Mouse (Mus musculus) heart, embryonic 11.5 days (tissue): Measurements from ENCODE around the gene D130052B06Rik. TPM values are rescaled to one million over a fixed set of nuclear protein-coding genes. Genes with fewer than 3 reads are reported as not detected.

Experiments used
- ATAC-seq: fragments of 200-750 bp; cut with Nextera tagmentation; replicated peaks from 2 replicates; pipeline ENCODE4 v1.8.0; 2017; ENCODE audit warnings: moderate library complexity; ENCODE audit not compliant: insufficient number of reproducible peaks, low FRiP score, low TSS enrichment
- H3K27ac ChIP-seq: fragments of 300-500 bp; sonication (generic); 2 replicates; pipeline ENCODE4 v1.5.1; 2014; ENCODE audit warnings: mild to moderate bottlenecking, low read depth, low read length
- H3K27me3 ChIP-seq: fragments of 300-500 bp; sonication (generic); 2 replicates; pipeline ENCODE4 v1.6.1; 2014; ENCODE audit warnings: mild to moderate bottlenecking, low read length, mixed read lengths; ENCODE audit not compliant: control insufficient read depth, insufficient read depth
- H3K36me3 ChIP-seq: fragments of 300-500 bp; sonication (generic); 2 replicates; pipeline ENCODE4 v1.6.1; 2014; ENCODE audit warnings: mild to moderate bottlenecking, low read length, moderate library complexity, mixed read lengths; ENCODE audit not compliant: control insufficient read depth, insufficient read depth
- H3K4me1 ChIP-seq: fragments of 300-500 bp; sonication (generic); 2 replicates; pipeline ENCODE4 v1.6.1; 2014; ENCODE audit warnings: low read length; ENCODE audit not compliant: control insufficient read depth, insufficient read depth
- H3K4me2 ChIP-seq: fragments of 300-500 bp; sonication (generic); 2 replicates; pipeline ENCODE4 v1.6.1; 2014; ENCODE audit warnings: mild to moderate bottlenecking, moderate library complexity
- H3K4me3 ChIP-seq: fragments of 300-500 bp; sonication (generic); 2 replicates; pipeline ENCODE4 v1.5.1; 2014; ENCODE audit warnings: low read depth, low read length
- H3K9ac ChIP-seq: fragments of 300-500 bp; sonication (generic); 2 replicates; pipeline ENCODE4 v1.6.1; 2014; ENCODE audit warnings: mild to moderate bottlenecking, low read depth, low read length, moderate library complexity
- H3K9me3 ChIP-seq: fragments of 300-500 bp; sonication (generic); replicated peaks from 2 replicates; pipeline ENCODE4 v1.6.1; 2016; ENCODE audit warnings: low read length; ENCODE audit not compliant: control insufficient read depth
- WGBS: fragments of 180-500 bp; shearing (Covaris S2); extraction: QIAGEN DNeasy Blood & Tissue Kit; methylation state at CpG from one replicate; pipeline ENCODE4 v1.1.7; 2014; ENCODE audit not compliant: insufficient replicate concordance; 5-methylcytosine and 5-hydroxymethylcytosine counted together
- polyA plus RNA-seq: library from polyadenylated mRNA; unstranded; fragments of >200 nt; fragmentation: Nextera tagmentation; extraction: Ambion mirVana; gene quantifications from 2 replicates; pipeline ENCODE4 v1.2.1, GENCODE M21; 2014

Gene D130052B06Rik
- polyA plus RNA-seq, 1 experiment from 2014 or later: not detected

DNA sequence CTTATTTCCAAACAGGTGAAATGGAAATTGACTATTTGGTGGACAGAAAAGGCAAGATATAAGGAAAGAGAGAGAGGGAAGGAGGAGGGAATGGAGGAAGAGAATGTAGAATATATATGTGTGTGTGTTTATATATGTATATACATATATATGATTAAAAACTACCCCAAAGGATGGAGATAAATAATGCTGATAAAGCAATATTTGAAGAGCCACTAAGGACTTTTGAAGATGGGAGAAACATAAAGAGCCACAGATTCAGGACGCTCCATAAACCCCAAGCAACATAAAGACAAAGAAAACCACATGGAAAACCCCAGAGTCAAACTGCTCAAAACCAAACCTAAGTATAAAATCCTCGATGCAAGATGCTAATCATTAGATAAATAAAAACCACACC lies 55.4 kb downstream of the D130052B06Rik start:
- WGBS: 83% methylated on average over 2 of the region's 2 CpGs
- H3K4me1 ChIP-seq: no peaks in the 10 kb centered on the region
- no peaks in the 10 kb centered on the region for H3K36me3 ChIP-seq

GRCm38 (mm10) chr11:33655221-33655620 lies 56.1 kb downstream of the D130052B06Rik start:
- no peaks in the 10 kb centered on the region for H3K36me3 ChIP-seq
- 62% methylated on average over 3 of the region's 3 CpGs for WGBS
- H3K4me3 ChIP-seq: no peak overlapping the region
- no peak for ATAC-seq
- H3K27ac ChIP-seq: no peak overlapping the region
- H3K9ac ChIP-seq: no peak overlapping the region
- no peaks in the 10 kb centered on the region for H3K27me3 ChIP-seq
- no peaks in the 10 kb centered on the region for H3K9me3 ChIP-seq
- H3K4me2 ChIP-seq: no peak overlapping the region
- H3K4me1 ChIP-seq: no peaks in the 10 kb centered on the region

More for the DNA sequence above, 55.4 kb downstream of the D130052B06Rik start:
- Histone ChIP-seq H3K9me3 (no peaks in the 10 kb centered on the region), H3K4me3 (no peak overlapping the region), H3K4me2 (no peak overlapping the region), H3K27me3 (no peaks in the 10 kb centered on the region), H3K9ac (no peak overlapping the region), H3K27ac (no peak overlapping the region)
- ATAC-seq: no peak

DNA sequence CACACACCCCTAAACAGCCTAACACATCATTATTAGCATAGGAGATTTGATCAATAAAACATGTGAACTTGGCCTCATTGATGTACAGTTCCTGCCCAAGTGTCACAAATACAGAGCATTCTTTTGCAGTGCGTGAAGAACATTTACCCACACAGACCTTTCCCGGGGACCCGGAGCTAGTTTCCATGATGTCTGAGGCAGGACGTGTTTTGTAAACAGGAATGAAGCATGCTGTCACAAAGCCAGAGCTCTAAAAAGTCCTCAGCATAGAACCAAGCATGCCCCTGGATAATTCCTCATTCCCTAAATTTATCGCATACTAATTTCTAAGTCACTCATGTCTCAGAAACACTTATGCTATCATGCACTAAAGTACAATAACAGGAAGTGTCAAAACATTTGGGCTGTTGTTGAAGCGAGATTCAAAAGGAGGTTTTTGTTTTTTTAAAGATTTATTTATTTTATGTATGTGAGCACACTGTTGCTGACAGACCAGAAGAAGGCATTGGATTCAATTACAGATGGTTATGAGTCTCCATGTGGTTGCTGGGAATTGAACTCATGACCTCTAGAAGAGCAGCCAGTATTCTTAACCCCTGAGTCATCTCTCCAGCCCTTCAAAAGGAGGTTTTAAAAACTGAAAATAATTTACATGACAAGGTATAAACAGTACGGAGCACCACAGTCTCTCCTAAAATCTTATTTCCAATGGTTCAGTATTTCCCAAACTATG lies 56.9 kb downstream of the D130052B06Rik start:
- Histone ChIP-seq H3K9me3 (no peaks in the 10 kb centered on the region), H3K9ac (no peak overlapping the region), H3K27me3 (no peaks in the 10 kb centered on the region), H3K36me3 (no peaks in the 10 kb centered on the region), H3K4me3 (no peak overlapping the region), H3K27ac (no peak overlapping the region), H3K4me1 (no peaks in the 10 kb centered on the region), H3K4me2 (no peak overlapping the region)
- no peak for ATAC-seq
- 71% methylated on average over 7 of the region's 7 CpGs for WGBS

DNA sequence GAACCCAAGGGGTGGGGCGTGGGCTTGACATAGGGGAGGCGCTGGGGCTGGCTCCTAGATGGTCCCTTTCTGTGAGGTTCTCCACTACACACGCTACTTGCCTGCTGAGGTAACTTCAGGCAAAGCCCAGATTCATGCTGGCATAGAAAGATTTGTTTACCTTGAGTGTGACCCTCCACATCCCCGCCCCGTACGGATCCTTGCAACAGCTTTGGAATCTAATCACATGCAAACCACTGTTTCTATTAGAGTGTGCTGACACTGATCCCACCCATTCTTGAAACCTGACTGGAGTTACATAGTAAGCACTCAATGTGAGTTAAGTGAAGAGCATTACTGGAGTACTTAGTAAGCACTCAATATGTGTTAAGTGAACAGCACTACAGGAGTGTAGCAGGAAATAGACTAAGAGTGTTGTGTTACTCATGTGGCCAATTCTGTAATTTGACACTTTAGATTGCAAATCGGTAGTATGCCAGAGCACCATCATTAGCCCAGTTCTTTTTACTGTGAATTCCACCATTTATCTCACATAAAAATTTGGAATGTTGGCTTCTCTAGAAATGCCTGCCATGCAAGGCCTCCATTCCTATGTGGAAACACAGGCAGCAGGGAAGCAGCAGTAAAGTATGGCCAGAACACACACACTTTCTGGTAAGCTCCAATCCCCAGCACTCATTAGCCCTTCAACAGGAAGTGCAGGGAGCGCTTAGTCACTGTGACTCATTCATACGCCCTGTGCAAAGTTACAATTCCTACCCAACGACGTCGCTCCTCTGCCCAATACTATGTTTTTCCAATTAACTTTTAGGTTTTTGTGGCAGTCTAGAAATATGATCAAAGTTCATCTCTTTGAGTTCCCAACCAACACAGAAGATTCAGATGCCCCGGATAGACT lies 61.2 kb downstream of the D130052B06Rik start:
- H3K4me3 ChIP-seq: no peak overlapping the region
- H3K9me3 ChIP-seq: no peaks in the 10 kb centered on the region
- H3K36me3 ChIP-seq: no peaks in the 10 kb centered on the region
- H3K4me2 ChIP-seq: no peak overlapping the region
- no peak overlapping the region for H3K9ac ChIP-seq
- no peak overlapping the region for H3K27ac ChIP-seq
- H3K27me3 ChIP-seq: no peaks in the 10 kb centered on the region
- 64% methylated on average over 13 of the region's 13 CpGs for WGBS
- ATAC-seq: no peak
- H3K4me1 ChIP-seq: no peaks in the 10 kb centered on the region

GRCm38 (mm10) chr11:33663599-33663998 lies 64.5 kb downstream of the D130052B06Rik start:
- no peaks in the 10 kb centered on the region for H3K36me3 ChIP-seq
- H3K4me3 ChIP-seq: no peak overlapping the region
- no peak overlapping the region for H3K4me2 ChIP-seq
- no peaks in the 10 kb centered on the region for H3K27me3 ChIP-seq
- H3K27ac ChIP-seq: no peak overlapping the region
- 80% methylated on average over 2 of the region's 2 CpGs for WGBS
- no peak overlapping the region for H3K9ac ChIP-seq
- ATAC-seq: no peak
- no peaks in the 10 kb centered on the region for H3K9me3 ChIP-seq
- no peaks in the 10 kb centered on the region for H3K4me1 ChIP-seq

DNA sequence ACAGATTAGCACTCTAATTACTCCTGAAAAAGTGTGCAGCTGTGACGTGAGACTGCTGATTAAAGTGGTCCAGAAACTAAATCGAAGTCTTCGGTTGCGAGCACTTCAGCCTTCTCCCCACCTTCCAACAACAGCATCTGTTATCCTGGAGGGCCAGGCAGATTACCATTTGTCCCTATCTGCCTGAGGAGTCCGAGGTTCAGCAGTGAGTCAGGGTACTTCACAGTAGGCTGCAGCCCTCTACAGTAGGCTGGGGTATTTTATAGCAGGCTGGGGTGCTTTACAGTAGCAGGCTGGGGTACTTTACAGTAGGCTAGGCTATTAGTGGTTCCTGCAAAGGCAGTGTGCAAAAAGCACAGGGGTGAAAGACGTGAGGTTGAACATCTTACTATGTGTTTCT lies 69.3 kb downstream of the D130052B06Rik start:
- Histone ChIP-seq H3K4me2 (no peak overlapping the region), H3K36me3 (no peaks in the 10 kb centered on the region), H3K9ac (no peak overlapping the region), H3K4me1 (no peaks in the 10 kb centered on the region), H3K4me3 (no peak overlapping the region), H3K9me3 (no peaks in the 10 kb centered on the region), H3K27me3 (no peaks in the 10 kb centered on the region), H3K27ac (no peak overlapping the region)
- WGBS: 50% methylated on average over 6 of the region's 6 CpGs
- no peak for ATAC-seq

GRCm38 (mm10) chr11:33670105-33670965 lies 71.2 kb downstream of the D130052B06Rik start:
- Histone ChIP-seq H3K36me3 (no peaks in the 10 kb centered on the region), H3K4me1 (no peaks in the 10 kb centered on the region), H3K27me3 (no peaks in the 10 kb centered on the region), H3K27ac (no peak overlapping the region), H3K9me3 (no peaks in the 10 kb centered on the region), H3K9ac (no peak overlapping the region), H3K4me3 (no peak overlapping the region), H3K4me2 (no peak overlapping the region)
- WGBS: 76% methylated on average over 10 of the region's 10 CpGs
- no peak for ATAC-seq
